Mouse (Mus musculus) embryonic stem cell, embryonic (primary cell): Measurements from ENCODE around the gene Ankrd66.
"Not testable (repeated sequence)": the region's sequence is repeated elsewhere in the genome, so short reads cannot be mapped to it uniquely, and the experiment has no call there.

Experiments
- CTCF ChIA-PET, 4 experiments: fragments of 300-600 bp in 2 of 4; fragments of 350-600 bp in 2 of 4; sonication (Branson Sonifier 250); formaldehyde crosslinking; loops; one replicate each; lab custom pipeline; 2022; ENCODE audit warnings: inconsistent platforms in 2 of 4; lab: Charles Lee
- POLR2A ChIA-PET, 4 experiments: fragments of 300-600 bp in 2 of 4; fragments of 350-600 bp in 2 of 4; sonication (Branson Sonifier 250); formaldehyde crosslinking; loops; one replicate each; lab custom pipeline; 2022; ENCODE audit warnings: antibody characterized with exemption in 4 of 4, inconsistent platforms in 1 of 4; lab: Charles Lee

Ankrd66 gene

DNA sequence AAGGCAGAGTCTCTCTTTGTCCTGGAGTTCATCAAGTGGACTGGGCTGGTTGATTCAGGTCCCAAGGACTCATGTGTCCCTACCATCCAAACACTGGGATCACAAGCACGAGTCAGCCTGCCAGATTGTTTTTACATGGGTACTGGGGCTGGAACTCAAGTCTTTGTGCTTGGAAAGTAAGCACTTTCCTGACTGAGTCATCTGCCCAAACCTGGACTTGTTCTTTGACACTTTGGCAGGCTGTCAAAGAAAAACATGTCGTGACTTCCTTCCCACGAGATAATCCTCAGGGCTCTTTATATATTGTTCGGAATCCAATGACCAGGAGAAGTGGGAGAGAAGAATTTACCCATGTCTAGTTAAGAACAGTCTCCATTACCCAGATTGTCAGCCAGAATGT, 45.9 kb downstream of the Ankrd66 start:
- POLR2A ChIA-PET = no interaction called here
- CTCF ChIA-PET = no interaction called here

DNA sequence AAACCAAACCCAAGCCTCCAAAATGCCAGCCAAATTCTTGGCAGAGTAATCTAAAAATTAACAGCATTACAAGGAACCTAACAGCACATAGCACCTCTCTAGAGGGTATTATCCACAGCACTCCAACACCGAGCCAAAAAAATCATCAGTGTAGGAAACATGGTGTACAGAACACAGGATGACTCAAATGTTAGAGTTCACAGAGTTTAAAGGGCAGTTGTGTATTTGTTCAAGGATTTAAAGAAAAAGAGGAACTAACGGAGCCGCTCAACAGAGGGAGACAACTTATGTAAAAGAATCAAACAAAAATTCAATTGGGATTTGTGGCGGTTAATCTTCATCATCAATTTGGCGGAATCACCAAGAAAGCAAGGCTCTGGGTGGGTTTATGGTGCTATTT, 47.9 kb downstream of the Ankrd66 start:
- CTCF ChIA-PET = no interaction called here
- POLR2A ChIA-PET = no interaction called here

DNA sequence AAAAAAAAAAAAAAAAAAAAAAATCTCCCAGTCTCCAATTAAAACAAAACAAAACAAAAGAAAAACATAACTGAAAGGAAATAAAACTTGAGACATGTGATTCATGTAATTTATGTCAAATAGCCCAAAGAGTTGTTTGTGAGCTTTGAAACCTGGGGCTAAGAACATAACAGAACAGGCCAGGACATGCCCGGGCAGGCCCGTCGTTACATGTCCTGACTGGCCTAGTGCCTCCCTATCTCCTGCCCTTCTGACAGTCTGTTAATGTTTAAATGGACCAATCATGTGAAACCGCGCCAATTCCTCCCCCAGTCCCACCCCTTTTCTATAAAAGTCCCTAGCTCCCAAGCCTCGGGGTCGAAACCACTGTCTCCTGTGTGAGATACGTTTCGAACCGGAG, 53.1 kb downstream of the Ankrd66 start:
- CTCF ChIA-PET, POLR2A ChIA-PET: not testable (repeated sequence)

GRCm38 (mm10) chr17:43488439-43489151, 54.8 kb downstream of the Ankrd66 start:
- ChIA-PET POLR2A (no interaction called here), CTCF (no interaction called here)

- CTCF ChIA-PET = no interaction called here
- POLR2A ChIA-PET = no interaction called here
Observed at GRCm38 (mm10) chr17:43485982-43486381, 57.5 kb downstream of the Ankrd66 start.
